Mouse (Mus musculus) ES-E14 (cell line): ENCODE data around the gene Esrrg.

Experiments used
- MAFK ChIP-seq: IDR thresholded peaks from 2 replicates; pipeline ENCODE4 v1.6.1; 2014; ENCODE audit warnings: mild to moderate bottlenecking, low read depth, low read length, inconsistent platforms; ENCODE audit not compliant: insufficient read depth
- ZC3H11A ChIP-seq: IDR thresholded peaks from 2 replicates; pipeline ENCODE4 v1.6.1; 2012; ENCODE audit warnings: low read depth, mild to moderate bottlenecking, inconsistent platforms, low read length, borderline replicate concordance

- TF ChIP-seq ZC3H11A: no peak
- TF ChIP-seq MAFK: no peak
These were observed 1.2 kb upstream of the Esrrg start for GRCm38 (mm10) chr1:187607065-187608047.
